13 mouse cellular contexts compared by ENCODE assay signal in the genomic region with DNA sequence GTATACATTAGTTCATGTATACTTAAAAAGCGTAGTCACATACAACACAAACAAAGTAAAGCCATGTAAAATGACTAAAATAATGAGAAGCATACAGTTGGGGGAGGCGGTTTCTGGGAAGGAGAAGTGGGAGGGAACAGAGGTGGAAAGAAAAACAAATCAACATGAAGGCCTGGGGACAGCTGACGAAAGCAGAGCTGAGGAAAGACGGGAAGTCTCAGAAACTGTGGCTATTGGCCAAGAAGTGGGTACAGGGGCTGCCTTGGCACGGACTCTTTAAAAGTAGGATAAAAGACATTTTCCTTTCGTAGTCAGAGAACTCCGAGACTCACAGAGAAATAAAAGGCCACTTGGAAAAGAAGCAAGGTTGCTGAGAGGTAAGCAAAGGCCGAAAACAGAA. TPM values are rescaled to one million over a fixed set of nuclear protein-coding genes. Genes with fewer than 3 reads are reported as not detected.
DNase-seq lines count a peak whose midpoint lies in the region; ATAC-seq lines count a peak whose summit lies in the region.
"Had no signal": no experiment of that assay in that cellular context is flagged by ENCODE, and none has a peak within 500 bp of the region (broad histone marks: within the 10 kb centered on the region; RNA-seq: fewer than 3 reads in every experiment).

No protein-coding gene starts in this region.

- H3K27ac ChIP-seq in heart, embryonic 12.5 days (ENCODE audit: poor library complexity, severe bottlenecking): peak overlapping the region; percentile 69; the same call in 1 of the 2 replicates
- H3K27ac ChIP-seq: hindbrain, embryonic 14.5 days; layer of hippocampus, adult 2 months; neural tube, embryonic 12.5 days had no signal

- H3K4me1 ChIP-seq in heart, embryonic 12.5 days (replicated peaks): peaks cover 36% of the 10 kb centered on the region
- H3K4me1 ChIP-seq: neural tube, embryonic 12.5 days had no signal

- 46% methylated on average over 8 of the region's 8 CpGs for WGBS in heart, embryonic 12.5 days

- peak; percentile 74 for ATAC-seq in heart, embryonic 12.5 days (ENCODE audit: insufficient number of reproducible peaks, low FRiP score)

- no peak overlapping the region for H3K4me2 ChIP-seq in heart, embryonic 12.5 days
- H3K4me2 ChIP-seq: hindbrain, embryonic 14.5 days; neural tube, embryonic 12.5 days had no signal

- no peak overlapping the region for H3K4me3 ChIP-seq in heart, embryonic 12.5 days
- H3K4me3 ChIP-seq: layer of hippocampus, adult 2 months; neural tube, embryonic 12.5 days had no signal

- H3K9ac ChIP-seq in heart, embryonic 12.5 days: no peak overlapping the region
- H3K9ac ChIP-seq: hindbrain, embryonic 14.5 days; neural tube, embryonic 12.5 days had no signal

- H3K9me3 ChIP-seq in heart, embryonic 12.5 days (replicated peaks): no peaks in the 10 kb centered on the region; the same call in 1 of the 2 replicates
- H3K9me3 ChIP-seq: G1E had no signal

- H3K36me3 ChIP-seq in heart, embryonic 12.5 days: 0 out of 2 replicates have a peak, but pooled peaks cover 4% of the 10 kb centered on the region
- H3K36me3 ChIP-seq: neural tube, embryonic 12.5 days had no signal

- DNase-seq in adrenal gland, postnatal 10 days: peak; percentile 31
- no peak for DNase-seq in adrenal gland, adult 18-20 months (ENCODE audit: low spot score in 2 of 2)
- peak; percentile 34 for DNase-seq in kidney, postnatal 14 days
- DNase-seq in kidney, adult 18-20 months: no peak
- DNase-seq in lung, postnatal 14 days: peak; percentile 37
- no peak for DNase-seq in layer of hippocampus, postnatal 14 days (ENCODE audit: low spot score in 2 of 2)
- DNase-seq in cerebellum, adult 18-20 months: no peak
- DNase-seq: cerebellum, adult 11-12 months had no signal

- no peaks in the 10 kb centered on the region for H3K27me3 ChIP-seq in heart, embryonic 12.5 days (replicated peaks)
- H3K27me3 ChIP-seq: neural tube, embryonic 12.5 days had no signal

RNA-seq across cellular contexts. Expression of gene Tmod3, which starts 10.4 kb away (rescaled TPM):
- total RNA-seq in adrenal gland, postnatal 10 days (2021): 10 to 100 TPM; 87.2 to 89.9 TPM
- total RNA-seq in adrenal gland, adult 18-20 months (2021): 10 to 100 TPM; 57.4 to 60.2 TPM
- 74.6 and 81.0 TPM in 2 replicates for polyA plus RNA-seq in heart, embryonic 12.5 days (2016; fragmentation: Nextera tagmentation; extraction: Ambion mirVana)
- 10 to 100 TPM; 51.5 to 61.4 TPM for total RNA-seq in layer of hippocampus, postnatal 14 days (2021)

Comparison
In these comparisons a context has a peak if more than half of its experiments do, and no peak if none do; other contexts are left out.
1. DNase-seq: peak in adrenal gland, postnatal 10 days (single experiment), kidney, postnatal 14 days (single experiment) and lung, postnatal 14 days (single experiment); none in adrenal gland, adult 18-20 months (0 of 2), kidney, adult 18-20 months (single experiment), layer of hippocampus, postnatal 14 days (0 of 2) and cerebellum, adult 18-20 months (0 of 2).